Mouse (Mus musculus): Measurements from ENCODE around the gene Hoxb6. TPM values are rescaled to one million over a fixed set of nuclear protein-coding genes. Genes with fewer than 3 reads are reported as not detected.

Gene Hoxb6
- total and polyA plus RNA-seq, 2 experiments, result 0.15 TPM; not detected in 1

- DNase-seq (ENCODE audit: extremely low read depth, low read depth, low spot score), result no peak
- Histone ChIP-seq H3K9ac (ENCODE audit: low read depth, low read length) (no peak overlapping the region), H3K36me3 (ENCODE audit: control insufficient read depth, insufficient read depth, low read length) (no peaks in the 10 kb centered on the region), H3K27me3 (ENCODE audit: control insufficient read depth, insufficient read depth, low read length) (peaks cover 28% of the 10 kb centered on the region), H3K4me1 (ENCODE audit: control insufficient read depth, insufficient read depth, low read length) (no peaks in the 10 kb centered on the region), H3K4me3 (ENCODE audit: insufficient read depth, low read depth, low read length) (no peak overlapping the region), H3K27ac (replicated peaks; ENCODE audit: insufficient read depth, low read depth, low read length) (no peak overlapping the region), H3K79me2 (ENCODE audit: control insufficient read depth, insufficient read depth, low read length) (no peaks in the 10 kb centered on the region)
- WGBS, result 27% methylated on average over 14 of the region's 14 CpGs
- TF ChIP-seq CTCF (IDR thresholded peaks at IDR 0.05; ENCODE audit: low read depth, low read length), result no peak
- TF ChIP-seq POLR2A (IDR thresholded peaks at IDR 0.05; ENCODE audit: extremely low read depth, insufficient read depth, low read length), result no peak
Measured at GRCm38 (mm10) chr11:96278324-96278723, 14.0 kb upstream of the Hoxb6 start.

GRCm38 (mm10) chr11:96278773-96279172 lies 13.5 kb upstream of the Hoxb6 start:
- peaks cover 28% of the 10 kb centered on the region for H3K27me3 ChIP-seq (ENCODE audit: control insufficient read depth, insufficient read depth, low read length)
- 2% methylated on average over 9 of the region's 9 CpGs for WGBS
- TF ChIP-seq POLR2A (IDR thresholded peaks at IDR 0.05; ENCODE audit: extremely low read depth, insufficient read depth, low read length) (no peak), CTCF (IDR thresholded peaks at IDR 0.05; ENCODE audit: low read depth, low read length) (peak; percentile 84)
- DNase-seq (ENCODE audit: extremely low read depth, low read depth, low spot score), result peak; percentile 50
- H3K27ac ChIP-seq (replicated peaks; ENCODE audit: insufficient read depth, low read depth, low read length), result no peak overlapping the region
- no peak overlapping the region for H3K9ac ChIP-seq (ENCODE audit: low read depth, low read length)
- no peaks in the 10 kb centered on the region for H3K4me1 ChIP-seq (ENCODE audit: control insufficient read depth, insufficient read depth, low read length)
- no peaks in the 10 kb centered on the region for H3K79me2 ChIP-seq (ENCODE audit: control insufficient read depth, insufficient read depth, low read length)
- no peaks in the 10 kb centered on the region for H3K36me3 ChIP-seq (ENCODE audit: control insufficient read depth, insufficient read depth, low read length)
- H3K4me3 ChIP-seq (ENCODE audit: insufficient read depth, low read depth, low read length), result no peak overlapping the region

- Histone ChIP-seq H3K9ac (ENCODE audit: low read depth, low read length) (no peak overlapping the region), H3K36me3 (ENCODE audit: control insufficient read depth, insufficient read depth, low read length) (no peaks in the 10 kb centered on the region), H3K27ac (replicated peaks; ENCODE audit: insufficient read depth, low read depth, low read length) (no peak overlapping the region), H3K4me1 (ENCODE audit: control insufficient read depth, insufficient read depth, low read length) (peaks cover 3% of the 10 kb centered on the region; the same call in 1 of the 2 replicates), H3K79me2 (ENCODE audit: control insufficient read depth, insufficient read depth, low read length) (no peaks in the 10 kb centered on the region), H3K27me3 (ENCODE audit: control insufficient read depth, insufficient read depth, low read length) (peaks cover 33% of the 10 kb centered on the region), H3K4me3 (ENCODE audit: insufficient read depth, low read depth, low read length) (no peak overlapping the region)
- WGBS, result 10% methylated on average over 31 of the region's 31 CpGs
- no peak for TF ChIP-seq POLR2A (IDR thresholded peaks at IDR 0.05; ENCODE audit: extremely low read depth, insufficient read depth, low read length)
- no peak for TF ChIP-seq CTCF (IDR thresholded peaks at IDR 0.05; ENCODE audit: low read depth, low read length)
- DNase-seq (ENCODE audit: extremely low read depth, low read depth, low spot score), result no peak
Measured at GRCm38 (mm10) chr11:96279421-96280233, 12.6 kb upstream of the Hoxb6 start.

- H3K27me3 ChIP-seq (ENCODE audit: control insufficient read depth, insufficient read depth, low read length), result peaks cover 39% of the 10 kb centered on the region
- no peak overlapping the region for H3K9ac ChIP-seq (ENCODE audit: low read depth, low read length)
- H3K4me3 ChIP-seq (ENCODE audit: insufficient read depth, low read depth, low read length), result no peak overlapping the region
- WGBS, result 27% methylated on average over 8 of the region's 8 CpGs
- no peak overlapping the region for H3K27ac ChIP-seq (replicated peaks; ENCODE audit: insufficient read depth, low read depth, low read length)
- no peak for TF ChIP-seq POLR2A (IDR thresholded peaks at IDR 0.05; ENCODE audit: extremely low read depth, insufficient read depth, low read length)
- TF ChIP-seq CTCF (IDR thresholded peaks at IDR 0.05; ENCODE audit: low read depth, low read length), result no peak
- no peaks in the 10 kb centered on the region for H3K36me3 ChIP-seq (ENCODE audit: control insufficient read depth, insufficient read depth, low read length)
- peaks cover 3% of the 10 kb centered on the region; the same call in 1 of the 2 replicates for H3K4me1 ChIP-seq (ENCODE audit: control insufficient read depth, insufficient read depth, low read length)
- no peaks in the 10 kb centered on the region for H3K79me2 ChIP-seq (ENCODE audit: control insufficient read depth, insufficient read depth, low read length)
- DNase-seq (ENCODE audit: extremely low read depth, low read depth, low spot score), result no peak
Measured at GRCm38 (mm10) chr11:96280399-96281378, 11.6 kb upstream of the Hoxb6 start.

- Histone ChIP-seq H3K4me1 (ENCODE audit: control insufficient read depth, insufficient read depth, low read length) (peaks cover 3% of the 10 kb centered on the region; the same call in 1 of the 2 replicates), H3K4me3 (ENCODE audit: insufficient read depth, low read depth, low read length) (no peak overlapping the region), H3K79me2 (ENCODE audit: control insufficient read depth, insufficient read depth, low read length) (no peaks in the 10 kb centered on the region), H3K27me3 (ENCODE audit: control insufficient read depth, insufficient read depth, low read length) (peaks cover 39% of the 10 kb centered on the region), H3K9ac (ENCODE audit: low read depth, low read length) (no peak overlapping the region), H3K27ac (replicated peaks; ENCODE audit: insufficient read depth, low read depth, low read length) (no peak overlapping the region), H3K36me3 (ENCODE audit: control insufficient read depth, insufficient read depth, low read length) (no peaks in the 10 kb centered on the region)
- WGBS, result 20% methylated on average over 18 of the region's 18 CpGs
- no peak for DNase-seq (ENCODE audit: extremely low read depth, low read depth, low spot score)
- TF ChIP-seq CTCF (IDR thresholded peaks at IDR 0.05; ENCODE audit: low read depth, low read length), result no peak
- no peak for TF ChIP-seq POLR2A (IDR thresholded peaks at IDR 0.05; ENCODE audit: extremely low read depth, insufficient read depth, low read length)
Measured at GRCm38 (mm10) chr11:96281396-96281795, 10.9 kb upstream of the Hoxb6 start.

All from liver, adult 2 months (tissue).